Mouse (Mus musculus): ENCODE measurements around the gene Gm11146. TPM values are rescaled to one million over a fixed set of nuclear protein-coding genes. Genes with fewer than 3 reads are reported as not detected.

Gm11146 gene
- polyA plus RNA-seq, 1 experiment from 2014 or later, result not detected

- H3K4me2 ChIP-seq, result no peak overlapping the region
- 68% methylated on average over 3 of the region's 3 CpGs for WGBS
- no peaks in the 10 kb centered on the region for H3K9me3 ChIP-seq
- H3K27me3 ChIP-seq, result no peaks in the 10 kb centered on the region
- no peak overlapping the region for H3K4me3 ChIP-seq
- peaks cover 11% of the 10 kb centered on the region; the same call in 1 of the 2 replicates for H3K36me3 ChIP-seq
- no peak overlapping the region for H3K9ac ChIP-seq
- H3K27ac ChIP-seq, result no peak overlapping the region
- ATAC-seq (ENCODE audit: low FRiP score), result no peak
- H3K4me1 ChIP-seq (replicated peaks), result 0 out of 2 replicates have a peak, but pooled peaks cover 3% of the 10 kb centered on the region
Observed at GRCm38 (mm10) chr16:77551051-77551450, 50.8 kb downstream of the Gm11146 start.

MicroRNAs encoded within 50 kb of the gene (microRNA counts, 519-probe panel; counts per million panel counts)
- microRNA mmu-miR-125b-5p (7,282 counts per million, percentile 100 among the panel's probes with 10 or more counts), microRNA mmu-miR-99a (5,786 counts per million, percentile 95 among the panel's probes with 10 or more counts)

Small RNA genes lying within 50 kb of the gene (microRNA-seq; reads per million reads assigned to microRNA genes)
- gene Mir125b-2 (1,863 reads per million, percentile 82 among the genes with 10 or more reads in this experiment), gene Mir99a (169,450 reads per million, percentile 100 among the genes with 10 or more reads in this experiment), gene Mirlet7c-1 (360 reads per million, percentile 65 among the genes with 10 or more reads in this experiment)
